ENCODE assay signal across 16 mouse cellular contexts in the genomic region with DNA sequence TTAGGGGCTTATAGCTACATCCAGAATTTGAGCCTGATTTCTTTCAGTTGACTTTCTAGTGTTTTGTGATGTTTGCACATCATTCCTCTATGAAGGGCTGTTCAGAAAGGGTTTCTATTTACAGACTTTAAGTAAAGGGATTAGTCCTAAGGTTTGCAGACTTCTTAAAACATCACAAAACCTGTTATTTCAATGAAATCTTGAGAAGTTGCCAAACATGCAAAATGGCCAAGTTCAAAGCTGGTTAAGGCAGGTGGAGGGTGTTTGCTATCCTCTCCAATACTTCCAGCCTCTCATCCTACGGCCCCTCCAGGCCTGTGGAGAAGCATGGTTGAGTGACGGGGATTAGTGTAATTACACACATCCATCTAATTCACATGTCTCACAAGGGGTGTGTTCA.
"Had no signal": no experiment of that assay in that cellular context is flagged by ENCODE, and none has a peak within 500 bp of the region (broad histone marks: within the 10 kb centered on the region; RNA-seq: fewer than 3 reads in every experiment).

No protein-coding gene starts in this region.

- H3K4me3 ChIP-seq: liver, embryonic 13.5 days; liver, embryonic 15.5 days; megakaryocyte, embryonic 14.5 days; midbrain, embryonic 13.5 days; midbrain, embryonic 15.5 days; neural tube, embryonic 12.5 days had no signal

- H3K9me3 ChIP-seq: liver, embryonic 13.5 days; liver, embryonic 15.5 days; megakaryocyte, embryonic 14.5 days; midbrain, embryonic 13.5 days; midbrain, embryonic 15.5 days; neural tube, embryonic 12.5 days had no signal

- H3K4me2 ChIP-seq: liver, embryonic 11.5 days; liver, embryonic 13.5 days; liver, embryonic 15.5 days; midbrain, embryonic 11.5 days; midbrain, embryonic 13.5 days; midbrain, embryonic 15.5 days; neural tube, embryonic 12.5 days had no signal

- H3K4me1 ChIP-seq: liver, embryonic 13.5 days; liver, embryonic 15.5 days; midbrain, embryonic 13.5 days; midbrain, embryonic 15.5 days; neural tube, embryonic 12.5 days had no signal

- H3K27me3 ChIP-seq: liver, embryonic 13.5 days; liver, embryonic 15.5 days; megakaryocyte, embryonic 14.5 days; midbrain, embryonic 13.5 days; midbrain, embryonic 15.5 days; neural tube, embryonic 12.5 days had no signal

- DNase-seq: liver; liver, embryonic 13.5 days; liver, postnatal 0 days; lung, postnatal 36 days; right cerebral cortex, postnatal 14 days; thymus, adult 18-20 months; thymus, postnatal 14 days; thymus, postnatal 36 days had no signal

- H3K9ac ChIP-seq: liver, embryonic 13.5 days; liver, embryonic 15.5 days; liver, postnatal 0 days; midbrain, embryonic 13.5 days; midbrain, embryonic 15.5 days; neural tube, embryonic 12.5 days had no signal

- H3K36me3 ChIP-seq: liver, embryonic 13.5 days; liver, embryonic 15.5 days; midbrain, embryonic 13.5 days; midbrain, embryonic 15.5 days; neural tube, embryonic 12.5 days had no signal

- ATAC-seq: liver, postnatal 0 days; midbrain, embryonic 13.5 days; midbrain, embryonic 15.5 days had no signal

- H3K27ac ChIP-seq: liver, embryonic 13.5 days; liver, embryonic 15.5 days; macrophage; midbrain, embryonic 13.5 days; midbrain, embryonic 15.5 days; neural tube, embryonic 12.5 days had no signal
